Mouse (Mus musculus) hindbrain, embryonic 11.5 days (tissue): ENCODE data around the gene 2200002D01Rik. TPM values are rescaled to one million over a fixed set of nuclear protein-coding genes. Genes with fewer than 3 reads are reported as not detected.
A peak's percentile ranks its signal among the peaks of the same experiment; 100 is the strongest.
"Not testable (repeated sequence)": the region's sequence is repeated elsewhere in the genome, so short reads cannot be mapped to it uniquely, and the experiment has no call there.

Source experiments
- ATAC-seq: fragments of 200-750 bp; cut with Nextera tagmentation; 2 replicates; pipeline ENCODE4 v1.8.0; 2017; ENCODE audit warnings: mild to moderate bottlenecking, moderate TSS enrichment, moderate library complexity; ENCODE audit not compliant: low FRiP score
- DNase-seq: peaks from one replicate; pipeline ENCODE4 v3.0.0-alpha.2; 2015; ENCODE audit warnings: low spot score
- H3K27ac ChIP-seq: fragments of 300-500 bp; sonication (generic); 2 replicates; pipeline ENCODE4 v1.5.1; 2014; ENCODE audit warnings: mild to moderate bottlenecking, low read depth, low read length
- H3K27me3 ChIP-seq: fragments of 300-500 bp; sonication (generic); 2 replicates; pipeline ENCODE4 v1.6.1; 2014; ENCODE audit warnings: mild to moderate bottlenecking, low read length, moderate library complexity, mixed read lengths; ENCODE audit not compliant: control insufficient read depth, insufficient read depth
- H3K36me3 ChIP-seq: fragments of 300-500 bp; sonication (generic); 2 replicates; pipeline ENCODE4 v1.6.1; 2014; ENCODE audit warnings: mild to moderate bottlenecking, low read length, moderate library complexity, mixed read lengths; ENCODE audit not compliant: control insufficient read depth, insufficient read depth
- H3K4me1 ChIP-seq: fragments of 300-500 bp; sonication (generic); replicated peaks from 2 replicates; pipeline ENCODE4 v1.6.1; 2014; ENCODE audit warnings: low read length, mixed read lengths; ENCODE audit not compliant: control insufficient read depth, insufficient read depth
- H3K4me2 ChIP-seq: fragments of 300-500 bp; sonication (generic); replicated peaks from 2 replicates; pipeline ENCODE4 v1.6.1; 2014; ENCODE audit warnings: mild to moderate bottlenecking, low read depth, low read length
- H3K4me3 ChIP-seq: fragments of 300-500 bp; sonication (generic); 2 replicates; pipeline ENCODE4 v1.5.1; 2014; ENCODE audit warnings: low read depth, low read length
- H3K9ac ChIP-seq: fragments of 300-500 bp; sonication (generic); 2 replicates; pipeline ENCODE4 v1.6.1; 2014; ENCODE audit warnings: low read depth, low read length
- H3K9me3 ChIP-seq: fragments of 300-500 bp; sonication (generic); 2 replicates; pipeline ENCODE4 v1.6.1; 2016; ENCODE audit warnings: low read length; ENCODE audit not compliant: control insufficient read depth
- WGBS: fragments of 180-500 bp; shearing (Covaris S2); extraction: QIAGEN DNeasy Blood & Tissue Kit; methylation state at CpG from one replicate; pipeline ENCODE4 v1.1.7; 2014; 5-methylcytosine and 5-hydroxymethylcytosine counted together
- polyA plus RNA-seq: library from polyadenylated mRNA; unstranded; fragments of >200 nt; fragmentation: Nextera tagmentation; extraction: Ambion mirVana; gene quantifications from 2 replicates; pipeline ENCODE4 v1.2.1, GENCODE M21; 2014

Gene 2200002D01Rik
- polyA plus RNA-seq, 1 experiment from 2014 or later, result 2.5 TPM

- Histone ChIP-seq H3K9ac (no peak overlapping the region; the same call in 1 of the 2 replicates), H3K4me3 (peak overlapping the region; percentile 18; the same call in 1 of the 2 replicates), H3K4me1 (0 out of 2 replicates have a peak, but pooled peaks cover 4% of the 10 kb centered on the region), H3K9me3 (no peaks in the 10 kb centered on the region), H3K4me2 (peak overlapping the region; percentile 35), H3K27me3 (peaks cover 6% of the 10 kb centered on the region), H3K36me3 (0 out of 2 replicates have a peak, but pooled peaks cover 2% of the 10 kb centered on the region), H3K27ac (no peak overlapping the region)
- ATAC-seq (peak; percentile 41; the same call in 1 of the 2 replicates), DNase-seq (peak; percentile 37)
- WGBS, result 12% methylated on average over 19 of the region's 19 CpGs
These were observed 560 bp downstream of the 2200002D01Rik start for GRCm38 (mm10) chr7:29247706-29248105.

GRCm38 (mm10) chr7:29247314-29247700 lies 959 bp downstream of the 2200002D01Rik start:
- Histone ChIP-seq H3K36me3 (0 out of 2 replicates have a peak, but pooled peaks cover 2% of the 10 kb centered on the region), H3K9ac (no peak overlapping the region), H3K4me3 (no peak overlapping the region), H3K9me3 (no peaks in the 10 kb centered on the region), H3K4me2 (peak overlapping the region; percentile 35), H3K4me1 (0 out of 2 replicates have a peak, but pooled peaks cover 4% of the 10 kb centered on the region), H3K27ac (no peak overlapping the region), H3K27me3 (peaks cover 6% of the 10 kb centered on the region)
- peak; percentile 87 for DNase-seq
- 0 out of 2 replicates have a peak, but pooled peaks have one; percentile 33 for ATAC-seq
- WGBS, result 27% methylated on average over 16 of the region's 16 CpGs

GRCm38 (mm10) chr7:29246619-29247313 lies 1.5 kb downstream of the 2200002D01Rik start:
- H3K9ac ChIP-seq, result no peak overlapping the region
- H3K4me1 ChIP-seq, result 0 out of 2 replicates have a peak, but pooled peaks cover 4% of the 10 kb centered on the region
- H3K9me3 ChIP-seq, result no peaks in the 10 kb centered on the region
- H3K27me3 ChIP-seq, result peaks cover 6% of the 10 kb centered on the region
- H3K27ac ChIP-seq, result no peak overlapping the region
- H3K36me3 ChIP-seq, result 0 out of 2 replicates have a peak, but pooled peaks cover 2% of the 10 kb centered on the region
- ATAC-seq (no peak), DNase-seq (no peak)
- no peak overlapping the region for H3K4me2 ChIP-seq
- H3K4me3 ChIP-seq, result no peak overlapping the region
- WGBS, result 85% methylated on average over 21 of the region's 21 CpGs

GRCm38 (mm10) chr7:29246015-29246414 lies 2.3 kb downstream of the 2200002D01Rik start:
- ATAC-seq, result no peak
- Histone ChIP-seq H3K27me3 (peaks cover 6% of the 10 kb centered on the region), H3K27ac (no peak overlapping the region), H3K4me3 (no peak overlapping the region), H3K9ac (no peak overlapping the region), H3K9me3 (no peaks in the 10 kb centered on the region), H3K36me3 (0 out of 2 replicates have a peak, but pooled peaks cover 2% of the 10 kb centered on the region), H3K4me1 (0 out of 2 replicates have a peak, but pooled peaks cover 4% of the 10 kb centered on the region), H3K4me2 (no peak overlapping the region)
- WGBS, result 92% methylated on average over 5 of the region's 5 CpGs
- no peak for DNase-seq

GRCm38 (mm10) chr7:29244732-29245416 lies 3.4 kb downstream of the 2200002D01Rik start:
- 0 out of 2 replicates have a peak, but pooled peaks cover 2% of the 10 kb centered on the region for H3K36me3 ChIP-seq
- DNase-seq (peak; percentile 39), ATAC-seq (no peak)
- H3K27ac ChIP-seq, result no peak overlapping the region
- WGBS, result 83% methylated on average over 7 of the region's 7 CpGs
- H3K4me1 ChIP-seq, result 0 out of 2 replicates have a peak, but pooled peaks cover 4% of the 10 kb centered on the region
- H3K9ac ChIP-seq, result no peak overlapping the region
- H3K27me3 ChIP-seq, result peaks cover 6% of the 10 kb centered on the region
- H3K9me3 ChIP-seq, result no peaks in the 10 kb centered on the region
- no peak overlapping the region for H3K4me3 ChIP-seq
- H3K4me2 ChIP-seq, result no peak overlapping the region

GRCm38 (mm10) chr7:29238019-29238967 lies 10.0 kb downstream of the 2200002D01Rik start, which contains the start of gene Yif1b:
Yif1b (plus strand) TSS chr7:29238329.
- WGBS, result under 1% methylated on average over 60 of the region's 60 CpGs
- no peaks in the 10 kb centered on the region for H3K4me1 ChIP-seq
- DNase-seq, result peak; percentile 99

GRCm38 (mm10) chr7:29237596-29237995 lies 10.7 kb downstream of the 2200002D01Rik start:
- DNase-seq, H3K27me3 ChIP-seq, H3K36me3 ChIP-seq, H3K4me1 ChIP-seq, H3K9me3 ChIP-seq: not testable (repeated sequence)
- peak overlapping the region; percentile 45; the same call in 1 of the 2 replicates for H3K9ac ChIP-seq
- H3K27ac ChIP-seq, result peak overlapping the region; percentile 71
- peak; percentile 28 for ATAC-seq
- peak overlapping the region; percentile 70; the same call in 1 of the 2 replicates for H3K4me3 ChIP-seq
- 34% methylated on average over 6 of the region's 6 CpGs for WGBS
- H3K4me2 ChIP-seq, result peak overlapping the region; percentile 53

More at GRCm38 (mm10) chr7:29238019-29238967, 10.0 kb downstream of the 2200002D01Rik start, which contains the start of gene Yif1b:
- peak within 1 kb of the TSS; percentile 71 for H3K27ac ChIP-seq
- peak within 1 kb of the TSS; percentile 68 for H3K4me2 ChIP-seq
- no peaks in the 10 kb centered on the region for H3K36me3 ChIP-seq
- H3K27me3 ChIP-seq, result no peaks in the 10 kb centered on the region
- ATAC-seq, result peak; percentile 98
- peak within 1 kb of the TSS; percentile 70 for H3K4me3 ChIP-seq
- H3K9me3 ChIP-seq, result no peaks in the 10 kb centered on the region
- H3K9ac ChIP-seq, result peak within 1 kb of the TSS; percentile 67

- DNase-seq (no peak), ATAC-seq (no peak)
- no peak overlapping the region for H3K27ac ChIP-seq
- no peak overlapping the region for H3K4me3 ChIP-seq
- no peaks in the 10 kb centered on the region for H3K36me3 ChIP-seq
- H3K4me2 ChIP-seq, result no peak overlapping the region
- WGBS, result 88% methylated on average over 4 of the region's 4 CpGs
- H3K9me3 ChIP-seq, result no peaks in the 10 kb centered on the region
- peaks cover 16% of the 10 kb centered on the region for H3K27me3 ChIP-seq
- no peak overlapping the region for H3K9ac ChIP-seq
- H3K4me1 ChIP-seq, result no peaks in the 10 kb centered on the region; the same call in 1 of the 2 replicates
These were observed 11.7 kb downstream of the 2200002D01Rik start for GRCm38 (mm10) chr7:29236593-29236992.
